Mouse (Mus musculus) limb, embryonic 15.5 days (tissue): ENCODE results near the gene Celsr2. TPM values are rescaled to one million over a fixed set of nuclear protein-coding genes. Genes with fewer than 3 reads are reported as not detected.

Source experiments
- ATAC-seq: fragments of 200-750 bp; cut with Nextera tagmentation; 2 replicates; pipeline ENCODE4 v1.8.0; 2017; ENCODE audit warnings: low read depth, moderate TSS enrichment; ENCODE audit not compliant: insufficient number of reproducible peaks, low FRiP score, low TSS enrichment
- H3K27ac ChIP-seq: fragments of 300-500 bp; sonication (generic); 2 replicates; pipeline ENCODE4 v1.5.1; 2015; ENCODE audit warnings: moderate library complexity, mild to moderate bottlenecking, inconsistent platforms
- H3K27me3 ChIP-seq: fragments of 300-500 bp; sonication (generic); 2 replicates; pipeline ENCODE4 v1.6.1; 2015; ENCODE audit warnings: inconsistent platforms
- H3K36me3 ChIP-seq: fragments of 300-500 bp; sonication (generic); 2 replicates; pipeline ENCODE4 v1.6.1; 2015; ENCODE audit warnings: inconsistent platforms
- H3K4me1 ChIP-seq: fragments of 300-500 bp; sonication (generic); 2 replicates; pipeline ENCODE4 v1.6.1; 2015; ENCODE audit warnings: inconsistent platforms
- H3K4me2 ChIP-seq: fragments of 300-500 bp; sonication (generic); 2 replicates; pipeline ENCODE4 v1.6.1; 2015; ENCODE audit warnings: mild to moderate bottlenecking, inconsistent platforms
- H3K4me3 ChIP-seq: fragments of 300-500 bp; sonication (generic); 2 replicates; pipeline ENCODE4 v1.5.1; 2015; ENCODE audit warnings: mild to moderate bottlenecking, inconsistent platforms
- H3K9ac ChIP-seq: fragments of 300-500 bp; sonication (generic); 2 replicates; pipeline ENCODE4 v1.6.1; 2015; ENCODE audit warnings: inconsistent platforms
- H3K9me3 ChIP-seq: fragments of 300-500 bp; sonication (generic); 2 replicates; pipeline ENCODE4 v1.6.1; 2016; ENCODE audit warnings: inconsistent platforms
- WGBS: fragments of 180-500 bp; shearing (Covaris S2); methylation state at CpG from one replicate; pipeline ENCODE4 v1.1.7; 2015; 5-methylcytosine and 5-hydroxymethylcytosine counted together
- polyA plus RNA-seq: library from polyadenylated mRNA; unstranded; fragments of >200 nt; fragmentation: Nextera tagmentation; extraction: Ambion mirVana; gene quantifications from 2 replicates; pipeline ENCODE4 v1.2.1, GENCODE M21; 2015

Celsr2 gene
- polyA plus RNA-seq, 1 experiment from 2014 or later: 11.7 TPM

DNA sequence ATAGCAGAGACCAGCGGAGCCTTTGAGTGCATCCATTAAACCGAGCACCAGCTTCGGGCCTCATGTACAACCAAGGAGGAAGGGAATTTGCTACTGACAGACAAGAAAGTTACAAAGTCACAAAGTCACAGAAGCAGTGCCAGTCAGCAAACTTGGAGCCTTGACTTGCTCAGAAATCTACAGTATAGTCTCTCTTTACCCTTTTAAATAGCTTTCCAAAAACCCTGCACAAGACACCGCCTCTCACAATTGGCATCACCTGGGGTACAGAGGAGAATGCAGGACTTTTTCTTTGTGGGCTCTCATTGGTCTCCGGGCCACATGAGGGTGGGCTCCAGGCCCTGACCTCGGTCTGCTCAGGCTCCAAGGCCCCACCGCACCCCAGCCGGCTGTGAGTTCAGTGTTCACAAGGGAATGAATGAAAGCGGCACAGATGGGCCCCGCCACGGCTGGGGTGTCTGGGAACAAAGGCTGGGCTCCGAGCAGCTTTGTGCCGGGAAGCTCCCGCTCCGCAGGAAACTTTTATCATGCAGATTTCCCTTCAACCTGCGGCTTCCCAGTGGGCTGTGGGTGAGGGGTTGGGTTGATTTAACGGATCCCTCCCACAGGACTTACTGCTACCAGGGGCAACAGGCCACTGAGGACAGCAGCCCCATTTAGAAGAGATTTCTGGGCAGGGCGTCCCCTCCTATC, 18.0 kb upstream of the Celsr2 start:
- Histone ChIP-seq H3K9ac (no peak overlapping the region), H3K36me3 (peaks cover 75% of the 10 kb centered on the region), H3K27me3 (no peaks in the 10 kb centered on the region), H3K4me1 (no peaks in the 10 kb centered on the region), H3K27ac (no peak overlapping the region), H3K9me3 (no peaks in the 10 kb centered on the region), H3K4me2 (no peak overlapping the region), H3K4me3 (no peak overlapping the region)
- 56% methylated on average over 18 of the region's 18 CpGs for WGBS
- ATAC-seq: no peak

DNA sequence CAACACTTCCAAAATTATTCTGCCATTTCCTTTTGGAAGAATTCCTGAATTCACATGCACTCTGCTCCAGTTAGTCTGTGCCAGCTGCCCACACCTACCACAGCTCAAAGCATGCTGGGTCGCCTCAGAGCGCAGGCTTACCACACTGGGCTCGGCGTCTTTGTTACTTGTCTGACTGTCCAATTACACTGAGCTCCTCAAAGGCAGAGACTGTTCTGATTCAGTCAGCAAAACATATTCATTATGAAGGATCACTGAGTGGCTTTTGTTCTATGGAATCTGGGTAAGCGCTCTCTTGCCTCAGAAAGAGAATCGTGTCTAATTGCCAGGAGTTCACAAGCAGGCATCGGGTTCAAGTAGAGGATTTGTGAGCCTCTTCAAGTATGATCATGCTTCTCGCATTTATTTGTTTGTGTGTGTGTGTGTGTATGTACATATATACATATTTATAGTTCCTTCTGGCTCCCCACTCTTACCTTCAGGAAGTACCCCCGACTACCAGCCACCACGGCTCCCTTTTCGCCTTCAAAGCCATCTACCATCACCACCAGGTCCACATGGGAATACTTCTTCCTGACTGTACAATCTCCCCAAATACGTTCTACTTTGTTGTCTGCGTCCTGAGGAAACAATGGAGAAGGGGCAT, 17.3 kb upstream of the Celsr2 start:
- Histone ChIP-seq H3K27ac (no peak overlapping the region), H3K36me3 (peaks cover 82% of the 10 kb centered on the region), H3K9me3 (no peaks in the 10 kb centered on the region), H3K4me2 (no peak overlapping the region), H3K9ac (no peak overlapping the region), H3K27me3 (no peaks in the 10 kb centered on the region), H3K4me3 (no peak overlapping the region), H3K4me1 (no peaks in the 10 kb centered on the region)
- ATAC-seq: no peak
- 90% methylated on average over 13 of the region's 13 CpGs for WGBS

DNA sequence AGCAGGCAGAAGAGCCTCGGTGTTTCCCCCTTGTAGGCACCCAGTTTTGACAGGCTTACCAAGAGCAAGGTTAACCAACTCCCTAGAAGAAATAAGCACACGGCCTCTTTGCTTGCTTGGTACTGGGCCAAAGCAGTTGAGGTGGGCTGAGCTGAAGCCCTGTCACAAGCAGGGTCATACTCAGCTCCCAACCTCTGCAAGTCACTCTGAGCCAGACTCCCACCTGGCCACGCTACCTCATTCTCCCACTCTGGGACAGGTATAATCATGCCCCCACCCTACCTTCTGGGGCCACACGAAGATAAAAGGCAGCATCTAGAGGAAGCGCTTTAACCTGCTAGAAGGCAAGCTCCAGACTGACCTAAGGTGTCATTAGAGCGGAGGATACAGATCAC, 10.3 kb upstream of the Celsr2 start:
- Histone ChIP-seq H3K27ac (no peak overlapping the region; the same call in 1 of the 2 replicates), H3K27me3 (no peaks in the 10 kb centered on the region), H3K4me2 (no peak overlapping the region), H3K4me3 (no peak overlapping the region), H3K4me1 (peaks cover 27% of the 10 kb centered on the region), H3K9me3 (no peaks in the 10 kb centered on the region), H3K36me3 (peaks cover 53% of the 10 kb centered on the region), H3K9ac (no peak overlapping the region)
- no peak for ATAC-seq
- 74% methylated on average over 6 of the region's 6 CpGs for whole genome bisulfite sequencing

DNA sequence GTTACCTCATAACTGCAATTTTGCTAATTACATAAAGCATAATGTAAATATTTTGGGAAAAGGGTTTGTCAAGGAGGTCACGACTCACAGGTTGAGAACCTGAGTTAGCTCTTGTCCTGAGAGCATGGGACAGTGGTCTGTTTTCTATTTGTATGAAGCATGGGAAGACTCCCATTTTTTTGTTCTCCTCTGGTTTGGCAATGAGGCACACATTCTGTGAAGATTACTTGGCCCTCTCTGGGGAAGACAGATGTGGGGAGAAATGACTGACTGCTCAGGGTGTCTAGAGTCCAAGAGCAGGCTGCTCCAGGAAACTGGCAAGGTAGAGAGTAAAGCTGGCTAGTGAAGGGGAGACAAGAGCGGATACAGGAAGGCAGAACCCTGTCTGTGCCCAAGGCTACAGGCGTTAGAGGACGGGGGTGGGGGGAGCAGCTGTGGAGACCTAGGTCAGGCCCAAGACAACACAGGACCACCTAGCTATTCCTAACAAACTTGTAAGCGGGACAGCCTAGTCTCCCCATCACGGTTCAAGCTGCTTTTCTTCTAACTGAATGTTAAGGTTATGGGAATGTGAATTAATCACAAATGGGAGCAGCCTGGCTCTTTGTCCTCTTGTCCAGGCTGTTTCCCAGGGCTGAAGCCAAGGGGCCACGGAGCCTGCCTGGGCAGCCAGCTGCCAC, 9.7 kb upstream of the Celsr2 start:
- Histone ChIP-seq H3K36me3 (peaks cover 50% of the 10 kb centered on the region), H3K4me1 (peaks cover 27% of the 10 kb centered on the region), H3K4me2 (no peak overlapping the region), H3K9ac (no peak overlapping the region), H3K27ac (peak overlapping the region; percentile 71), H3K4me3 (no peak overlapping the region), H3K9me3 (no peaks in the 10 kb centered on the region), H3K27me3 (no peaks in the 10 kb centered on the region)
- 71% methylated on average over 7 of the region's 7 CpGs for WGBS
- no peak for ATAC-seq

DNA sequence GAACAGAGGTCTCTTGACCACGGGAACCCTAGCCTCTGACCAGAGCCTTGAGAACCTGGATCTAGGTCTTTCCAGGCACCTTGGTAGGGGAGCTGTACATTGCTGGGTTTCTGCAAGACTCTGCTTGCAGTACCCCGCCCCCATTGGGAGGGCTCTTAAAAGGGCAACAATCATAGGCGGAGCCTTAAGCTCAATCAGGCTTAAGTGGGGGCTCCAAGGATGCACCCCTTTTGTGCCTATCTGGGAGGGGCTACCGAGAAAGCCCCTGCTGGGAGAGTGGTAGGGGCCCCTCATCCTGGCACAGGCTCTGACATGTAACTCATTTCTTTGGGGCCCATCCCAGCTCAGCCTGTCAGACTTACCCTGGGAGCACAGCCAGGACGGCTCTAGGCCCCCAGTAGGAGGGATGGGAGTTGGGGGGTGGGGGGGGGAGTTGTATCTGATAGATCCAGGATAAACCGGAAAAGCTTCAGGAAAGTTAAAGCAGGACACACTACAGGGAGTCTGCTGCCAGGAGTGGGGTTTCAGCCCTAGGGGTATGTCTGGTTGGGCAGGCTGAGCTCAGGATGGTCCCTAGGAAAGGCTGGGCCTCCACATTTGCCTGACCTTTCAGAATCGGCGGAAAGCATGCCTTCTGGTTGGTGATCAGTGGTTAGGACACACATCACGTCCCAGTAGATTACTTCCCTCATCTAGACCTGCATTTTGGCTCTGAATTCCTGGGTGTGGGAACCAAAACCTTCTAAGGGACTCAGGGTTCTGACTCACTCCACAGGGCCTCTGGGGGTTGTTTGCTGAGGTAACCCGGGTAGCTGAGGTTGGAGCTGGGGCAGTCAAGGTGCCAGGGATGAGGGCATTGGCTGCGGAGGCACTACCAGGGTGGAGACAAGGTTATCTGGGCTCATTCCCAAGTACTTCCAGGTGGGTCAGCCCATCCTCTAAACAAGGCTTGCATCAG, 8.8 kb upstream of the Celsr2 start:
- 15% methylated on average over 11 of the region's 11 CpGs for WGBS
- Histone ChIP-seq H3K9ac (no peak overlapping the region), H3K27me3 (no peaks in the 10 kb centered on the region), H3K4me2 (peak overlapping the region; percentile 40), H3K27ac (peak overlapping the region; percentile 71), H3K9me3 (no peaks in the 10 kb centered on the region), H3K4me1 (peaks cover 27% of the 10 kb centered on the region), H3K36me3 (peaks cover 40% of the 10 kb centered on the region), H3K4me3 (0 out of 2 replicates have a peak overlapping the region, but pooled peaks have one; percentile 11)
- ATAC-seq: peak; percentile 76

DNA sequence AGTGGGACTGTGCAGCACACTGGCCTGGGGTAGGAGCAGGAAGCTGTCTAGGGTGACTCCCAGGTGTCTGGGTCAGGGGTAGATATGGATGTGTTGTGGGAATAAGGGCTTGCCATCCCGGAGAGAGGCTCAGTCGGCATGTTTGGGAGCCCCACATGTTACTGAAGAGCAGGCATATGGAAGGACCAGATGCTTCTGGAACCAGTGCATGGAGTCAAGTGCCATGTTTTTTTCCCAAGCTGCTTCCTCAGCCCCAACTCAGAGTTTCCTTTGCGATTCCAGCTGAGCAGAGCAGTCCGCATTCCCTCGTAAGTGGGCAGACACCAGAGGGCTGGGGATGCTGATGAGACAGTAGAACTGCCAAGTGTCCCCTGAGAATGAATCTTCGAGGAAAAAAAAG, 7.7 kb upstream of the Celsr2 start:
- Histone ChIP-seq H3K27me3 (no peaks in the 10 kb centered on the region), H3K36me3 (peaks cover 29% of the 10 kb centered on the region), H3K9me3 (no peaks in the 10 kb centered on the region), H3K4me2 (no peak overlapping the region), H3K27ac (no peak overlapping the region), H3K4me3 (no peak overlapping the region), H3K9ac (no peak overlapping the region), H3K4me1 (peaks cover 27% of the 10 kb centered on the region)
- 31% methylated on average over 6 of the region's 6 CpGs for WGBS
- no peak for ATAC-seq

DNA sequence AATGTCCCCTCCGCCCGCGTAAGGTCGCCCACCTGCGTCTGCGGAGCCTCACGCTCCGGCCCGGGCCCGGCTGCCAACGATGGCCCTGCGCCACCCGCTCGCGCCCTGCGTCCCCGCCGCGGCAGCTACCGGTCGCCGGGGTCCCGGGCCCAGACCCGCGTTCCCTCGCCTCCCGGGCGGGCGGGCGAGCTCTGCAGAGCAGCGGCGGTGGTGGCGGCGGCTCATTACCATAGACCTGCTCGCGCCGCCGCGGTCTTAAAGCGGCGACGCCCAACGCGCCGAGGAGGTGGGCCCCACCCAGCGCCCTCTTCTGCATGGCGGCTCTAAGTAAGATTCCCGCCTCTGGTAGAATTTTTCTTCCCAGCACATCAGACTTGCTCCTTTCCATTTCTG, 475 bp upstream of the Celsr2 start:
- Histone ChIP-seq H3K4me1 (peaks cover 24% of the 10 kb centered on the region), H3K9ac (peak overlapping the region; percentile 64), H3K9me3 (0 out of 2 replicates have a peak, but pooled peaks cover 13% of the 10 kb centered on the region), H3K4me3 (peak overlapping the region; percentile 79), H3K4me2 (peak overlapping the region; percentile 98), H3K36me3 (peaks cover 22% of the 10 kb centered on the region), H3K27ac (peak overlapping the region; percentile 47; the same call in 1 of the 2 replicates), H3K27me3 (peaks cover 15% of the 10 kb centered on the region)
- peak; percentile 67; the same call in 1 of the 2 replicates for ATAC-seq
- under 1% methylated on average over 47 of the region's 48 CpGs for WGBS

DNA sequence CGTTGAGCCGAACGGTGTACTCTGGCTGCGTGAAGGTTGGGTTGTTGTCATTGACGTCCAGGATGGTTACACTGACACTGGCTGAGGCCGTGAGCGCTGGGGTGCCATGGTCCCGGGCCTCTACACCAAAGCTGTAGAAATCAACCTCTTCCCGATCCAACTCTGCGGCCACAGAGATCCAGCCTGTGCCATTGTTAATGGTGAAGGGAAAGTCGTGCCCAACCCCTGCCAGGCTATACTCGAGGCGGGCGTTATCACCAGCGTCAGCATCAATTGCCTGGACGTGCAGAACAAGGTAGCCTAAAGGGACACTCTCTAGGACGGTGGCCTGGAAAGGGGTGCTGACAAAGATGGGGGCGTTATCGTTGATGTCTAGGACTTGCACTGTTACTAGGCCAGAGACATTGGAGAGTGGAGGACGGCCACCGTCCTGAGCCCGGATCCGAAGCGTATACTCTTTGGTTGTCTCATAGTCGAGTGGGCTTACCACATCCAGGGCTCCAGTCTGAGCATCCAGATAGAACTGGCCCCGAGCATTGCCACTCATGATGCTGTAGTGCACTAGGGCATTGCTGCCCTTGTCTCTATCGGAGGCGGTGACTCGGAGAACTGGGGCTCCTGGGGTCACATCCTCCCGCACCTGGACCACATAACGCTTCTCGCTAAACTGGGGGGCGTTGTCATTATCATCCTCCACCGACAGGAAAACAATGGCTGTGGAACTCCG, 1.6 kb downstream of the Celsr2 start:
- no peak for ATAC-seq
- Histone ChIP-seq H3K27ac (no peak overlapping the region), H3K9me3 (0 out of 2 replicates have a peak, but pooled peaks cover 13% of the 10 kb centered on the region), H3K4me2 (no peak overlapping the region), H3K36me3 (peaks cover 25% of the 10 kb centered on the region), H3K9ac (no peak overlapping the region), H3K27me3 (peaks cover 15% of the 10 kb centered on the region), H3K4me3 (no peak overlapping the region), H3K4me1 (peaks cover 36% of the 10 kb centered on the region)
- 98% methylated on average over 35 of the region's 35 CpGs for WGBS

DNA sequence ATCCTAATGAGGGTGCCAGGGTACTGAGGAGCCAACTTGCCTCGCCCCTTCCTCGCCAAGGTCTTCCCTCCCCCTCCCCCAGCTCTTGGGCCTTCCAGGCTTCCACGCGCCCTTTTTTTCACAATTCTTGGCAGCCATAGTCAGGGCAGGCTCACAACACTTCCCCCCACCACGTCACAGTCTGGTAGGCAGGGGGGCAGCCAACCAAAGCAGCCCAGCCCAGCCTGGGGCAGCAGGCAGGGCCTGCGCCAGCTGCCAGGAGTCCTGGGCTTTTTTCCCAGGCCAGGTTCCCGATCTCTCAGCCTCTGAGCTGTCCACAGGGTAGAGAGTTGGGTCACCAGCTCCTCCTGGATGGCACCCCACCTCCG, 3.6 kb downstream of the Celsr2 start:
- peak overlapping the region; percentile 55; the same call in 1 of the 2 replicates for H3K27ac ChIP-seq
- no peak for ATAC-seq
- H3K4me3 ChIP-seq: peak overlapping the region; percentile 1; the same call in 1 of the 2 replicates
- 64% methylated on average over 8 of the region's 8 CpGs for WGBS
- peaks cover 36% of the 10 kb centered on the region for H3K4me1 ChIP-seq
- H3K4me2 ChIP-seq: 0 out of 2 replicates have a peak overlapping the region, but pooled peaks have one; percentile 6
- no peak overlapping the region for H3K9ac ChIP-seq
- peaks cover 29% of the 10 kb centered on the region for H3K36me3 ChIP-seq
- H3K9me3 ChIP-seq: 0 out of 2 replicates have a peak, but pooled peaks cover 13% of the 10 kb centered on the region
- H3K27me3 ChIP-seq: peaks cover 11% of the 10 kb centered on the region

DNA sequence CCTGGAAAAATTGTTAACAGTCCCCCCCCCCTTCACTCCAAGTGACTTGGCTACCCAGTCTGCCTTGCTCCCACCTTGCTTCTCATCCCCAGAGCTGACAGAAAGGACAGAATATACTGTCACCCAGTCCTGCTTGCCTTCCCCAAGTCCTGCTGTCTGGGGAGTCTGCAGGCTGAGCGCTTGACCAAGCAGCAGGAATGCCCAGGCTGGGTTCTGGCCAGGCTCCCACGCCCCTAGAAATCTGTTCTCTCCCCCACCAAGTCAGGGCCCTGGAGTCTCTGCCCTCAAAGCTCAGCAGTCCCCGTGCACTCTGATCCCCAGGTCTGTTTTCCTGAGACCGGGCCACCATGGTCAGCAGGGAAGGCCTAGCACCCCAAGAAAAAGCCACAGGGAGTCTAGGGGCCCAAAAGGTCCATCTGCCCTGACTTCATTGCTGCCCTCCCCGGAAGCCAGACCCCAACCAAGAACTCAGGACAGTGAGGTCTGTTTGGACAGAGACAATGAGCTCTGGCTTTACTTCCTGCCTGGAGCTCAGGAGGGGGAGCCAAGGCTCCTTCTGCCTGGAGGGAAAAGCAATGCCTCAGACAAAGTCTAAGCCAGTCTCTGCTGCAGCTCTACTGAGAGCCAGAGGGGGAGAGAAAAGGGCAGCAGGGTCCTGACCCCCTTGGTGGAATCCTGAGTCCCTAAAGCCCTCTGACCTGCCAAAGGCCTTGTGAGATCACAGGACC, 4.2 kb downstream of the Celsr2 start:
- 0 out of 2 replicates have a peak, but pooled peaks cover 13% of the 10 kb centered on the region for H3K9me3 ChIP-seq
- peaks cover 33% of the 10 kb centered on the region for H3K36me3 ChIP-seq
- WGBS: 61% methylated on average over 5 of the region's 5 CpGs
- H3K27me3 ChIP-seq: peaks cover 5% of the 10 kb centered on the region; the same call in 1 of the 2 replicates
- H3K9ac ChIP-seq: no peak overlapping the region
- peak overlapping the region; percentile 22; the same call in 1 of the 2 replicates for H3K4me2 ChIP-seq
- H3K4me1 ChIP-seq: peaks cover 36% of the 10 kb centered on the region
- ATAC-seq: no peak
- H3K27ac ChIP-seq: peak overlapping the region; percentile 17; the same call in 1 of the 2 replicates
- peak overlapping the region; percentile 1; the same call in 1 of the 2 replicates for H3K4me3 ChIP-seq
